Mouse (Mus musculus) mouse trophoblast stem cell (cell line): ENCODE measurements around the gene Tmem131.

Experiments used
- in situ Hi-C, 2 experiments: fragments of 300-500 bp; cut with MseI, MboI; formaldehyde crosslinking; loops; 2 replicates in 1 of 2; 3 replicates in 1 of 2; pipeline ENCODE4 v1.15.1; 2025

Gene Tmem131

DNA sequence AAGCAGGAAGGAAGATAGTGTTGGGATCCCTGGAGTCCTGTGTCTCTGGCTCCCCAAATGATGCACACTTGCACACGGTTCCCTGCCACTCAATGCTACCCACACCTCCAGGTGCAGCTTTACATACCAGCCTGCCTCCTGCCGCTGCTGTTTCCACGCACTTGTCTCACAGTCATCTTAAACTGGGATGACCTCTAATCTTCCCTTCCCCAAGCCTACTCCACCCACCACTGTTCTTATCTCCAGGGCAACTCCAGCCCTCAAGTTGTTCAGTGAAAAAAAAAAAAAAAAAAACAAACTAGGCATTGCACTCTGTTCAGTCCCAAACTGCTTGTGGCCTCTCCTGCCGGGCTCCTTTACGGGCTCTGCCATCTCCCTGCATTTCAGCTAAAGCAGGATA lies at the start of gene Tmem131:
Gene Tmem131, minus strand, starts transcription at position 14 of the 400 bp plus-strand sequence.
- in situ Hi-C loops: no loop called here

DNA sequence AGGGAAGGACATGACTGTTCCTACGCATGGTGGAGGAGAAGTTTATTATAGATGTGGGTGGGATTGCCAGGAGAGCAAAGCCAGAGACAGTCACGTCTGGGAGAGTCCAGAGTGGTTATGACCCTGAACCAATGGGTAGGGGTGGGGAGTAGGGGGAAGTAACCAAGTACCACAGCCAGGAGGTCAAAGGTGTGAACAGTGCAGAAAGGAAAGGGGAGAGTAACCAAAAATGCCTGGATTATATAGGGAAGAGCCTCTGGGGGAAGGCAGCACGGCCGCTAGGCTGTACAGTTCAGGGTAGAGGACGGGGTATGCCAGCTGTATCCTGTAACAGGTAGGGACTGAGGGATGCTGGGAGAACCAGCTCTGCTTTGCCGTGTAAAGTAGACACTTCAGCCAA lies 45.1 kb upstream of the Tmem131 start:
- in situ Hi-C loops: no loop called here

DNA sequence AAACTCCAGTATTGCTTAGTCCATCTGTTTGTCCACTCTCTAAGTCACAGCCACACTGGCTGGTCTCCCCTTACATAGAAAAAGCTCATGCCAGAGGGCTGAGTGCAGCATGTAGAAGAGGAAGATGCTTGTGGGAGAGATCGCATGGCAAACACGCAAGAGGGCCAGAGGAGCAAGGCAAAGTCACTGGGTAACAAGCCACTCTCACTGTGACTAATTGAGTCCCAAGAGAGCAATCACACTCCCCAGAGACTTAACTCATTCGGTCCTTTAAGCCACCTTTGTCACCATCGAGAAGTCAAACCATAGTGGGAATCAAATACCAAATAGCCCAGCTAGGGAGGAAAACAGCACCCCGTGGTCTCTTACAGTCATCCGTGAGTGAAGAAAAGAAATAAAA lies 44.7 kb upstream of the Tmem131 start:
- in situ Hi-C loops: no loop called here

DNA sequence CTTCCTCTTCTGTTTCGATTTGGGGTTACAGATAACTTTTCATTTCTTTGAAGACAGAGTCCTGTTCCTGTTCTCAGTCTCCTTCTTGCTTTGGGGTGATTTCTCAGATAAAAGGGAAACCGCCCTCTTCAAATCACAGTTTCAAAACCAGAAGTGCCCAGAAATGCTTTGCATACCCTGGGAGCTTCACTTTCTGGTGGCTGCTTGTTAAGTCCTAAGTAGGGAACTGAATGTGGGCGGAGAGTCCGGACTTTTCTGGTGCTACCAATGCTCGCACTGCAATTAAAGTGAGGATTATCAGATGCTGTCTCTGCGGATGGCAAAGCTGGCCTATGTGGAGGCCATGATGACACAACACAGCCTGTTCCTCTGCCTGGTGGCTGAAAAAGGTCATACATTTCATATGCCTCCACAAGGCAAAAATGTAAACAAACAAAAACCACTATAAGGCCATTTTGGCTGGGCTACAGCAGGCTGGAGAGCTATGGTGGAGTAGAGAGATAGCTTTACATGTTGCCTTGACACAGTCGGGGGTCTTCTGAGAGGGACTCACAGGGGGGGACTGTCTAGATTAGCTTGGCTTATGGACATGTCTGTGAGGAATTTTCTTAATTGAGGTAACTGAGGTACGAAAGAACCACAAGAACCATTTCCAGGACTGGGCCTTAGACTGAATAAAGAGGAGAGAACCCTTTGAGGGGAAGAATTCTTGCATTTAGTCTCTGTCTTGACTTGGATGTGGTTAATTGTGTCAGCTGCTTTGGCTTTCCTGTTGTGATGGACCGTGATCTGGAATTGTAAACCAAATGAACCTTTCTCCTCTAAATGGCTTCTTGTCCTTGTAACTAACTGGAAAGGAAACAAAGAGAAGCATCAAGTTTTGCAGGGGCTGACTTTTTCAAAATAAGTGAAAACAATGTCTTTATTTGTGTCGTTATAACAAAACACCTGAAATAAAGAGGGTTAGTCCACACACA lies 44.0 kb upstream of the Tmem131 start:
- in situ Hi-C loops: no loop called here

DNA sequence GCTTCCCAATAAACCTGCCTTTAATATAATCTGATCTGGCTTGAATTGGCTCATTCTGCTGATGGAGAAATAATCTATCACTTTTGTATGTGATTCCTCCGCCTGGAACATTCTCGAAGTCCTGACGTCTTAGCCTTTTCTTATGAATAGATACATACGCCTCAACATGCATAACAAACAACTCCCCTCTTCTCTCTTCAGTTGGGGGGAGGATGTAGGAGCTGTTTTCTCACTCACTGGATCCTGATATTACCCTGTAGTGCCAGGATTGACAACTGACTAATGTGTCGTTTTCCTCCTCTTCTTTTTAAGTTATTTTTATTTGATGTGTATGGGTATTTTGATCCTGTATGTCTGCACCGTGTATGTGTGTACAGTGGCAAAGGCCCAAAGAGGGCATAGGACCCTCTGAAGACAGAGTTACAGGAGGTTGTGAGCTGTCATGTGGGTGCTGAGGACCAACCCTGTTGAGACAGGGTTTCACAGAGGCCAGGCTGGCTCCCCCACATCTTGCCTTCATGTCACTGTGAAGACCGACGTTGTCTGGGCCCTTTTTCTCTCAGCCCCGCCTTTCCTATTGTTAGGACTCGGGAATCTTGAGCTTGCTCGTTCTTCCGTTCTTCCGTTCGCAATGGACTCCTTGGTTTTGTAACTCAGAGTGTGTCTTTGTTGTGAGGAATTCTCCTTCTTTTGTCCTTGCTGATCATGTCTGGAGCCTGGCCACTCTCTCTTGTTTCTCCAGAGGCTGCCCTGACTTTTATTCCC lies 43.1 kb upstream of the Tmem131 start:
- in situ Hi-C loops: no loop called here

DNA sequence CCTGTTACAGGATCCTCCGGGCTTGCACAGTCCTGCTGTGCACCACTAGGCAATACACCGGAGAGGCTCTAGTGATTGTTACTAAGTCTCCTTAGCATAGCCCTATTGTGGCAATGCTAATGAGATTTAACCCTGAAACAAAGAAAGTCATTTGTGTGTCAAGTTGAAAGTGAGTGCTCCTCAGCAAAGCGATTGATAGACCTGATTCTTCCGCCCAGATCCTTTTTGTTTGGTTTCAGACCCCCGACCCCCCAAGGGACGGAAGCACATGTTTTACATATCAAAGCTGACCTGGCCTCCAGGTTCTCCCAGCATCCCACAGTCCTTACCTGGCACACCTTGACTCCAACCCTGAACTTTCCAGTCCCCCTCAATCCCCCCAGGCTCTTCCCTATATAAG lies 42.4 kb upstream of the Tmem131 start:
- in situ Hi-C loops: no loop called here

DNA sequence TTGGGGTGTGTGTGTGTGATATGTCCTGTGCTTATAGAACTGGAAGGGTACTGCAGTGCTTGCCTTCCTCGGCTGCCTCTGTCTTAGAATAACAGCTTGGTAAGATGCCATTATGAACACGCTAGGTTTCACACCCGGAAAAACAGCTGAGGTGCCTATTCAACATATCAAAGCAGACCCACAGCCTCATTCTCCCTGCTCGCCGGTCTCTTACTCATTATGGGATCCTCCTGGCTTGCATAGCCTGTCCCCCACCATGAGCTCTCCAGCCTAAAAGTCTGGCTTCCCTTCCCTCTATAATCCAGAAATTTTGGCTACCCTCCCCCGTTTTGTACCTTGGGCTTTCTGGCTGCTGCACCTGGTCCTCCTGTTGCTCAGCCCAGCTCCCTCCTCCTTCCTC lies 40.9 kb upstream of the Tmem131 start:
- in situ Hi-C loops: no loop called here

DNA sequence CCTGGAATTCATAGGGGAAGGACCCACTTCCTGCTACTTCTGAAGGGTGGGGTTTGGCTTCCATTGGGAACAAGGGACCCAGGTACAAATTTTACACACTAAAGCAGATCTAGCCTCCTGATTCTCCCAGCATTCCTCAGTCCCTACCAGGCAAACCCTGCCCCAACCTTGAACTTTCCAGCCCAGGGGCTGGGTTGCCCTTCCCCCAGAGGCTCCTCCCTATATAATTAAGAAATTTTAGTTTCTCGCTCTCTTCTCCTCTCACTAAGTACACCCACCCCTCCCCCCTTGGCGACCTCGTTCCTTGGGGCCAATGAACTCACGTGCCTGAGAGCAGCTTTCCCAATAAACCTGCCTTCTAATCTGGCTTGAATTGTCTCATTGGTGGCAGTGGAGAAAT lies 40.3 kb upstream of the Tmem131 start:
- in situ Hi-C loops: no loop called here

DNA sequence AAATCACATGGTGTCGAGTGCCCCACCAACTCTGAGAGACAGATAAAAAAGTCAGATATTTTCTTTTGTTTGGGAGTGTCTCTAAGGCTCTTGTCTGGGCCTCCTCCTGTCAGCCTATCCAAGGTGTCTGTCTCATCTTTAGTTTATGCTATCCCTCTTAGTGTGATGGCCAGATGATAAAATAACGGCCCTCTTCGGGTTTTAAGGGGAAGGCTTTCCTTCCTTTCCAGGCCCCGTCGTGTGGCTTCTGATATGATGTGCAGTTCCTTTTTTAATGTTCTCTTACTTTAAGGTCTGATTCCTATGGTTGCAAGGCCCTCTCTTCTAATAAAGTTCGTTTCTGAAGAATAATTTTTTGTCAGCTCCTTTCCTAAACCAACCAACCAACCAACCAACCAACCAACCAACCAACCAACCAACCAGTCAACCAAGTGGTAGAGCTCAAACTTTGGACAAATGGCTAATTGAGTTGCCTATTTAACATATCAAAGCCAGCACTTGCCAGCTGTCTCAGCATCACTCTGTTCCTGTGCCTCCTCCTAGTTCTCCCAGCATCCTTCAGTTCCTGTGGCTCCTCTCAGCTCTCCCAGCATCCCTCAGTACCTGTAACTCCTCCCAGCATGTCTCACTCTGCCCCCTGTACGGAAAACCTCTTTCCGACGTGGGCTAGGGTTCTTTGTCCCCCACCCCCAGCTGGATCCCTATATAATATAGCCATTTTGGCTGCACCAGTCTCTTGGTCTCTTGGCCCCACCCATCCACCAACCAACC lies 38.9 kb upstream of the Tmem131 start:
- in situ Hi-C loops: no loop called here

DNA sequence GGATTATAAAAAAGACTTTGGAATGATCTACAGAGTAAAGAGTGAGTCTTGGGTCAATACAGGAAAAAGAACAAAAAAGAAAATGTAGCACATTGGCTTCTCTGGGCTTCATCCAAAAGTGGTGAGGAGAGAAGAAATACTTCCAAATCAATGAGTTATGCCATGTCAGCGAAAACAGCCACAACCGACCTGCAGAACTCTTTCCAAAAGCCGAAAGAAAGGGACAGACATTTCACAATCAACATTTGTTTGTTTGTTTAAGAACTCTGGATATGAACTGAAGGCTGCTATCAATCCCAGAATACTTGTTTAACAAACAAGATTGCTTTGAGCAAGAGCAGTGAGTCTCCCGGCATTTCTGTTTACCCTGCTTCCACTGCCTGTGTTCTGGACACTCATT lies 33.3 kb upstream of the Tmem131 start:
- in situ Hi-C loops: no loop called here

DNA sequence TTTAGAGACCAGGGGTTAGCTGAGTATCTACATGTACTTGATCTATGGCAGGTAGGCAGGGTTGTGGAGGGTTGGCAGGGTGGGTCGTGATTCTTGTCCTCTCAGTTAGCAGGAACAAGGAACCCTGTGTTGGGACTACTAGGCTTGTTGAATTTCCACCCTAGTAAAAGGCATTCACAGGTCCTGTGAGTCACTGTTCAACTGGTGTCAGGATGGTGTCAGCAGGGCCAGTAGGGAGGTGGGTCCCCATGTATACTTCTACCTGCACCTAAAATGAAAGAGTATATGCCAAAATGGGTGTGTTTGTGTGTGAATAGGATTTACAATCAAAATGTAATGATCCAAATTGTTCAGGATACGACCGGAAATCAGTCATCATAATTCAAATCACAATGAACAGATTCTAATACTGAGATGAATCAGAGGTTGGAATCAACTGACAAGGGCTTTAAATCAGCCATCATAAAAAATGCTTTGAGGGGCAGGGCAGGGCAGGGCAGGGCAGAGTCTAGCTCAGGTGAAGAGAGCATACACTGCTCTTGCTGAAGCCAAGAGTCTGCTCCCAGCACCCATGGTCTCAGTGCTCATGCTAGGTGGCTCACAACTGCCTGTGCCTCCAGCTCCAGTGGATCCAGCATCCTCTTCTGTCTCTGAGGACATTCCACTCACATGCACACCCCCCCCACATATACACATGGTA lies 27.6 kb upstream of the Tmem131 start:
- in situ Hi-C loops: no loop called here

DNA sequence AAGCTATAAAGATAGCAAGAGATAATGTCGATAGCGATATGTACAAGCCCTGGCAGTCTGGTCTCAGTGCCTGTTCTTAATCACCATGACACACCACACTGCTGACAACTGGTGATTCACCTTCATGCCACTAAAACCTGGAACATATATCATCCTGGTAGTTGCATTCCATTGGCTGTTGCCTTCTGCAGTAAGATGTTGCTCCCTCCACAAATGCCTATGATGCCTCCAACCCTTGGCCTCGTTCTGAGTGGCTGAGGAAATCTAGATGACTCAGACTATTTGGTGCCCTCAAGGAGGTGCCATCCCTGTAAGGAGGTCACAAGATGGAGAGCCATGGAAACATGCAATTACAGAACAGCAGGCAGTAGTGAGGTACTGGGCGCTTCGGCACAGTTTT lies 22.4 kb upstream of the Tmem131 start:
- in situ Hi-C loops: no loop called here

DNA sequence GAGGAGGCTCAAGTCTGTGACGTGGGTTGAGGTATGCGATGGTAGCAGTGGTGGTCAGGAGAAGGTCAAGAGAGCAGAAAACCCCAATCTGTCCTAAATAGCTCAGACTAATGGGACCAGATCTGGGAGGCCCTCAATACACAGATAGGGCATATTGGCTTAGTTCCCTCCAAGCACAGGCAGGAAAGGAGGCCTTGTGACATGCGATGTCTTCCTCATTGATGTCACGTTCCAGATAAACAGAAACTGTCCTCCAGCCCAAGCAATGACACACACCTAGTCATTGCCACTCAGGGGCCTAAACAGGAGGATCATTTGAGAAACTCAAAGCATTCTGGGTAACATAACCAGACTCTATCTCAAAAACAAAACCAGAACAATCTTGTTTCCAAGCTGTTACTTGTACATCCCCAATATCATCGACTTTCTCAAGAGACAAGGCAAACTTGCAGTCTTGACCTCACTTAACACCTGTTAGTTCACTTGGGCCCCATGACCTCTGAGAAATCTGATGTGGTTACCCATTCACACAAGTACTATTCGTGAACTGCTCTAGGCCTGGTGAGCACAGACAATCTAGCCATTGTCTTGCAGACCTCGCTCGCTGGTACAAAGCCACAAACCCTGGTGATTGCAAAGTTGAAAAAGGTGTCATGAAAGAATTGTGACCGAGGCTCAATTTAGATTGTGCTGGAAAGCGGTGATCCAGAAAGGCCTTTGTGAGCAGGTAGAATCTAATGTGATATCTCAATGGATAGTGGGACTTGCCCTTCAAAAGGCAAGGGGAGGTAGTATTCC lies 19.1 kb upstream of the Tmem131 start:
- in situ Hi-C loops: no loop called here

DNA sequence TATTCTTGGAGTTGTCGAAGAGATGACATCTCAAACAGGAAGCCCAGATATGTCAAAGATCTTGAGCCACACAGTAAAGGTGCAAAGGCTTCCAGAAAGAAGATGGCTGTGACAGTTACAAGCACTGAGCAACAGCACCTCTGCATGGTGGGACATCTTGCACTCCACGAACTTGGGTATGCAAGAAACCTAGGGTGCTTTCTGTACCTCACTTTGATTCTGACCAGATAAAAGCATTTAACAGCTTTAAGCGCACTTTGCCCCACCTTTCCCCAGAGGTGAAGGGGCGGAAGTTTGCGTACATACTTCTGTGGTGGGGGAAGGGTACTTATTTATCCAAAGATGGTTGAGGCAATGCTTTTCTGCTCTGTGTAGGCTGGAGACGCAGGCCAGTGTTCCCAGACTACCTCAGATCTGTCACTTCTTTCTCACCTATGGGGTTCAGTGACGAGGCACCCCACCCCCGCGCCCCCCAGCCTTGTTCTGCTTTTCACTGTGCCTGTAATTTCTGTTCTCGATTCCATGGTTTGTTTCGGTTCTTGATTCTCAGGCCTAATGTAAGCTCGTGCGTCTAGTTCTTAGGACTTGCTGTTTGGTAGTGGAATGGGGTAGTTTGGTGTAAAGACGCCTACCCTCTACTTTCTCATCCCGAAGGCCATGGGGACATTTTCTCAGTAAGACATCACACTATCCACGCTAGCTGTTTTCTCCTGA lies 17.2 kb upstream of the Tmem131 start:
- in situ Hi-C loops: no loop called here

DNA sequence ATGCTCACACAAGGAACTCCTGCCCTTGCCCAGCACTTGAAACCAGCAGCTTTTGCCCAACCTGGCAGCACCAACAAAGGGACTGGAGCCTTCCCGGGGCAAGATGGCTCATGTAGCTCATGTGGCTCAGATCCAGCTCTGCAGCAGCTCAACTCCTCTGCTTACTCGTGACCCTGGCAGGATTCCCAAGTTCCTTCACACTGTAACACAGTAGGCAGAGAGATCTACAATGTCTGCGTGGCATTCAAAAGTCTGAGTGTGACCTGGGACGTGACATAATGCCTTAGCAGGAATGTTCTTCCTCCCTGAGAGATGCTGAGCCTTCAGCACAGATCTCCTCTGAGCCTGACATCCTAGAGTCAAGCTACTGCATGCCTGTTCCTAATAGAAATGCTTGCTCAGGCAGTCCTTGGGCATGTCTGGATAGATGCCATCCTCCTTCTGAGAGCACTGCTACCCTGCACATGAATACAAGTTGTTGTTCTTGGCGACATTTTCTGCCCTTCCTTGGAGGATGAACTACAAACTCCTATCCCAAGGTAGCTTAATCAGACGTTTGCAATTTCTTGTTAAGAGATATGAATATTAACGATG lies 6.2 kb upstream of the Tmem131 start:
- in situ Hi-C loops: no loop called here

DNA sequence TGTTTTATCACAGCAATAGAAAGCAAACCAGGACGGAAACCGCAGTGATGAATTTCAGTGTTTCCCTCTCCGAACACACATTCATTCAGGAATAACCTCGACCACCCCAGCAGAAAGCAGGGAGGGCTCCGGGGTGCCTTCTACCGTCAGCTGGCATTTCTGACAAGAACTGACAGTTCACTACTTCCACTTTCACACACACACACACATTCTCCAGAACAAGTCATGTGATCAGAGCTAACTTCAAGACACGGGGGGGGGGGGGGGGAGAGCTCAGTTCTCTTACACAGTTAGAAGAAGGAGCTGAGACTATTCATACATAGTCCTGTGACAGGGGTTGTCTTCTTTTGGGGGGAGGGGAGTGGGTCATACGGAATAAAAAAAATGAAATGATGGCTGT lies 4.0 kb upstream of the Tmem131 start:
- in situ Hi-C loops: no loop called here

DNA sequence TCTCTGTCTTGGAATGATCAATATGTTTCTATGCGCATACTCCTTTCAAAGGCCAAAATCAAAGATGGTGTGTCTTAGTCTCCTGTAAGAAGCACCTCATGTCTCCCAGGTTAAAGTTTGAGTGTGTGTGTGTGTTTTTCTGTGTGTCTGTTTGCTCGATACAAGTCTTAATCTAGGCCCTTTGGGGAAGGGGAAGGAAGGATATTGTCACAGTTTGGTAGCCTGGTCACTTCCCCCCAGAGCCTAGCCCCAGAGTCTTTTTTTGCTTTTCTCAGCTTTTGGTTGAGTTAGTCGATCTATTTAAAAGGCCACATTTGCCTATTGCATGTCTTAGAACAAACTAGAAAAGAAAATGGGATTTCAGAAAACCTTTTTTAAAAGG lies 3.1 kb downstream of the Tmem131 start:
- in situ Hi-C loops: no loop called here

DNA sequence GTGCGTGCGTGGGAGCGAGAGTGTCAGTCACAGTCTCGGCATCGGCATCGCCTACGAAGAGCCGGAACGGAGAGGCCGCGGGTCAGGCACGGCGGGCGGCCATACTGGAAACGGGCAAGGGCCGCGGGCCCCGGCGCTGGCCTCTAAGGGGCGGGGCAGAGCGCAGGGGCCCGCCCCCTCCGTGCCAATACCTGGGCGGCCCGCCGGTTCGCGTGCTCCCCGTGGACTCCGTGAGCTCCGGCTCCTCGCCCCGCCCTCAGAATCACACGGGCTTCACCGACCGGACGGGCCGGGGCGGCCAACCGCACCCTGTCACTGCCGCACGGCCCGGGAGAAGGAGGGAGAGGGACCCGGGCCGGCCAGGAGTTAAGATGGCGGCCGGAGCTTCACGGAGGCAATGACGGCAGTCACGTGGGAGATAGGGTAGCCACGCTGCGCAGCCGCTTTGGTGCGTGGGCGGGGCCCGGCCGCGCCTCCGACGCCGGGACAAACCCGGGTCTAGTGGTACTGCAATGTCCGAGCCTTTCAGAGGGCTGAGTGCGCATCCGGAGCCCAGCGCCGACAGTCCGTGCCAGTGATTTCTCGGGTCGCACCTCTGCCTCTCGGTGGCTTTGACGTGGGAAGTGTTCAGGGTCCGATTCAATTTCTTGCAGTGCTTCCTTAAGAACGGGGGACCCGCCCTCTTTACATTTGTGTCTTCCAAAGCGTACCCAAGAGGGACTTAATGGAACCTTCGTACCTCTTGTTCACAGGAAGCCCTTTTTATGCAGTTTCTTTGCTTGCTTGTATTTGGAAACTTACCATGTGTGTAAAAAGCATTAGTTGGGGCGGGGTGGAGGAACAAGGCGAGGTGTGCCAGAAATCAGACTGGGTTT lies 3.7 kb downstream of the Tmem131 start:
- in situ Hi-C loops: no loop called here
